Mouse (Mus musculus): Measurements from ENCODE around the gene Xpo5.

Gene Xpo5

DNA sequence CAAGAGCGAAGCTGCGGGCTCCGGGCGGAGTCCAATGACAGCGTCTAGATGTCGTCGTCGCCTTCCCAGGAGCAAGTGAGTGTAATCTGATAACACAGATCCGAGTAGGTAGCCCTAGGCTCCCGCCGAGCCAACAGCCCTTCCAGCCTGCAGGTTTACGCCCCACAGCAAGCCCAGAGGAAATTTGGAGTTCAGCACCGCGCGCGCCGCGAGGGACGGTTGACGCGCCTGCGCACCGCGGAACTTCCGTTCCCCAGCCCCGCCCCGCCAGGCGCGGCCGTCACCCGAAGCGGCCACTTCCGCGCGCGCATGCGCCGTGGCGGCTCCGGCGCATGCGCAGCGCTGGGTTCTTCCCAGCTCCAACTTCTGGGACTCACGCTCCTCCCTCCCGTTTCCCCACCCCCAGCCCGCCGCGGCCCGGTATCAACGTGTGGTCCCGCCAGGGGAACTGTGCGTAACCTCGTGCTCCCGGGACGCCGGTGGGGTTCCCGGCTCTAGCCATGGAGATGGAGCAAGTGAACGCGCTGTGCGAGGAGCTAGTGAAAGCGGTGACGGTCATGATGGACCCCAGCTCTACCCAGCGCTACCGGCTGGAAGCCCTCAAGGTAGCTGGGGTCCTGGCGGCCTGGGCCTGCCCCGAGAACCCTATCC is at the start of gene Xpo5, which contains the start of gene Polh:
Gene Xpo5 (plus strand): TSS at position 362 of the 651 bp plus-strand sequence.
Gene Polh (minus strand): TSS at position 225 of the 651 bp plus-strand sequence.
- in situ Hi-C loops (cut with MboI, MseI), result no loop called here

GRCm38 (mm10) chr17:46152847-46153782 is 49.5 kb upstream of the Xpo5 start, which contains the start of gene Mad2l1bp:
Gene Mad2l1bp (minus strand): TSS chr17:46153553.
- in situ Hi-C loops (cut with MboI, MseI), result no loop called here

DNA sequence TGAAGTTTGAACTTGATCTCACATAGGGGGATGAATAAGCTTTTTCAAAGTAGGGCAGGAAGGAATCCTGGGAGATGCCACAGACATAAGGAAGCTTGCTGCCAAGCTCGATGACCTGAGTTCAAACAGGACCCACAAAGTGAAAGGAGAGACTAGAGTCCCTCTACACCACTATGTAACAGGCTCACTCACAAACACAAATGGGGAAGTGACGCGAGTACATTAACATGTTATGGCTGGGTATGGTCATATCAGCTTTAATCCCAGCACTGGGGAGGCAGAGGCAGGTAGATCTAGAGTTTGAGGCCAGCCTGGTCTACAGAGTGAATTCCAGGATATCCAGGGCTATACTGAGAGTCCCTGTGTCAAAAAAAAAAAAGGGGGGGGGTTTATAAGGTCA is 48.2 kb upstream of the Xpo5 start:
- in situ Hi-C loops (cut with MboI, MseI), result no loop called here

DNA sequence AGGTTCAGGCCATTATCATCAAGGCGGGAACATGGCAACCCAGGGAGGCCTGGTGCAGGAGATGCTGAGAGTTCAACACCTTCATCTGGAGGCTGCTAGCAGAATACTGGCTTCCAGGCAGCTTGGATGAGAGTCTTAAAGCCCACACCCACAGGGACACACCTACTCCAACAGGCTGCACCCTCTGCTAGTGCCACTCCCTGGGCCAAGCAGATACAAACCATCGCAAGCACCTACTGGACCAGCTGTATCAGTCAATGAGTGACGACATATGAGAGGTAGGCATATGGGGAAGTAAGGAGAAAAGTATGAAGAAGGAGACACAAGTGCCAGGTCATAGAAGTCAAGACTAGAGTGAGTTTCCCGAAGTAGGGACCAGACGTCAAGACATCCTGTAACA is 45.9 kb upstream of the Xpo5 start:
- in situ Hi-C loops (cut with MboI, MseI), result no loop called here

- in situ Hi-C loops (cut with MboI, MseI), result no loop called here
These were observed 45.5 kb upstream of the Xpo5 start for GRCm38 (mm10) chr17:46157131-46157530.

- in situ Hi-C loops (cut with MboI, MseI), result no loop called here
These were observed 43.3 kb upstream of the Xpo5 start for GRCm38 (mm10) chr17:46159236-46159635.

GRCm38 (mm10) chr17:46160090-46160662 is 42.4 kb upstream of the Xpo5 start:
- in situ Hi-C loops (cut with MboI, MseI), result no loop called here

- in situ Hi-C loops (cut with MboI, MseI), result no loop called here
These were observed 41.9 kb upstream of the Xpo5 start, which contains the start of gene Gtpbp2 for GRCm38 (mm10) chr17:46160686-46161085. Gene Gtpbp2 (plus strand): TSS chr17:46161032.

DNA sequence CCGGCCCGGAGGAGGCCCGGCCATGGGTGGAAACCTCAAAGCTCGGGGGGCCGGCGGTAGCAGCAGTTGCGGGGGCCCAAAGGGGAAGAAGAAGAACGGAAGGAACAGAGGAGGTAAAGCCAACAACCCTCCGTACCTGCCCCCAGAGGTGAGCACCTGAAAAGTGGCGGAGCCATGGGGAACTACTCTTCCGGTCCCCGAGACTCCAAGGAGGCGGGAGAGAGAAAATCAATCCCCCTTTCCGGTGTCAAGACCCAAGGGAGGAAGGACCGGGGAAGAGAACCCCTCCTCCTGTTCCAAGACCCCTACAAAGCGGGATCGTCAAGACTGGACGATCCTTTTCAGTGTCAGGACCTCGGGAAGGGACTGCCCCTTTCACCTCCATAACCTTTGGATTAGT is 41.4 kb upstream of the Xpo5 start:
- in situ Hi-C loops (cut with MboI, MseI), result no loop called here

DNA sequence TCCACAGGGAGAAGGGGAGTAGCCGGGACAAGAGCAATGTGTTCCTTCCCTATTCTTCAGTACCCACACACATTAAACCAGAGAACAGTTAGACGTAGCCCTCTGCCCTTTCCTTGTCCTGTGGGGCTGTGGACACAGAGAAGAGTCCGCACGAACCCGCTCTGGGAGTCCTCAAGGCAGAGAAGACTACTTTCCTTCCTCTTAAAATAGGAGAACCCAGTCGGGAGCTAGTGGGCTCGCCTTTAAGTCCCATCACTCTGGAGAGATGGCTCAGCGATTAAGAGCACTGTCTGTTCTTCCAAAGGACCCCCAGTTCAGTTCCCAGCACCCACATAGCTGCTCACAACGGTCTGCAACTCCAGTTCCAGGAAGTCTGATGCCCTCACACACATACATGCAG is 40.9 kb upstream of the Xpo5 start:
- in situ Hi-C loops (cut with MboI, MseI), result no loop called here

- in situ Hi-C loops (cut with MboI, MseI), result no loop called here
These were observed 40.0 kb upstream of the Xpo5 start for GRCm38 (mm10) chr17:46162551-46162950.

DNA sequence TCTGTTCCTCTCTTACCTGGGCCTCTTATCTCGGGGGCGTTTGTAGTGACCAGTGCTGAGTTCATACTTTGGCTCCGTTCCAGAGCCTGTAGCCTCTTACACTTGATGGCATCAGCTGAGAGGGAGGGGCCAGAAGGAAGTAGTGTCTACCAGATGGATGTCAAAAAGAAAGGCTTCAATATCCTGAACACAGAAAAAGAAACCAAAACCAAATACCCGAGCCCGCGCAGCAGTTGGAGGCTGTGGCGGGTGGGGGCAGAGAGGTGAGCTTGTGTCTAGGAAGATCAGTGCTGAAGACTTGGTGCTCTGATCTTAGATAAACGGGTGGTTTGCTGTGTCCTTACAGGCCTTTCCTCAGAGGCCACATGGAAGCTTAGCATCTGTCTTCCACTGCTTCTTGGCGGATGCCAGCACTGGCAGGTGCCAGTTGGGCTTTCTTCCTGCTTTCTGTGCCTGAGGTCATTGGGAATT is 39.6 kb upstream of the Xpo5 start:
- in situ Hi-C loops (cut with MboI, MseI), result no loop called here

GRCm38 (mm10) chr17:46164301-46164700 is 38.3 kb upstream of the Xpo5 start:
- in situ Hi-C loops (cut with MboI, MseI), result no loop called here

DNA sequence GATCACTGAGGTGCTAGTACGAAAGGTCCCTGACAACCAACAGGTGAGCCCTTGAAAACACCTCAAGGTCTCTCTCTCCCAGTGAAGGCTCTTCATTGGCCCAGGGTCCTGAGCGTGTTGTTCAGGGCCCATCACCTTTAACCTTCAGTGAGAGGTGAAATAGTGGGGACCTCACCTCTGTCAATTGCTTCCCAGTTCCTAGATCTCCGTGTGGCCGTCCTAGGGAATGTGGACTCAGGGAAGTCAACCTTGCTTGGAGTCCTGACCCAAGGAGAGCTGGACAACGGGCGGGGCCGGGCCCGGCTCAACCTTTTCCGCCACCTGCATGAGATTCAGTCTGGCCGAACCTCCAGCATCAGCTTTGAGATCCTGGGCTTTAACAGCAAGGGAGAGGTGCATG is 37.8 kb upstream of the Xpo5 start:
- in situ Hi-C loops (cut with MboI, MseI), result no loop called here

- in situ Hi-C loops (cut with MboI, MseI), result no loop called here
These were observed 37.1 kb upstream of the Xpo5 start for GRCm38 (mm10) chr17:46165460-46165859.

DNA sequence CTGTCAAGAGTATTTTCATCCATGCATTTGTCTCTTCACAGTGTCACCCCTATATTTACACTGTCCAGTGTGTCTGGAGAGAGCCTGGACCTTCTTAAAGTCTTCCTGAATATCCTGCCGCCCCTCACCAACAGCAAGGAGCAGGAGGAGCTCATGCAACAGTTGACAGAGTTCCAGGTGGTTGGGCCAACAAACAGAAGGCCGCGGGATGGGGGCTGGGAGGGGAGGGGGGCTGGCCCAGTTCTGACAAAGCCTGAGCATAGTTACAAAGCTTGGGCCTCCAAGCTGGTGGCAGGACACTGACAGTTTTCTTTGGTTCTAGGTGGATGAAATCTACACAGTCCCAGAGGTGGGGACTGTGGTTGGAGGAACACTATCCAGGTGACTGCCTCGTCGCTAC is 36.3 kb upstream of the Xpo5 start:
- in situ Hi-C loops (cut with MboI, MseI), result no loop called here

GRCm38 (mm10) chr17:46167014-46167413 is 35.6 kb upstream of the Xpo5 start:
- in situ Hi-C loops (cut with MboI, MseI), result no loop called here

GRCm38 (mm10) chr17:46168318-46168717 is 34.3 kb upstream of the Xpo5 start:
- in situ Hi-C loops (cut with MboI, MseI), result no loop called here

DNA sequence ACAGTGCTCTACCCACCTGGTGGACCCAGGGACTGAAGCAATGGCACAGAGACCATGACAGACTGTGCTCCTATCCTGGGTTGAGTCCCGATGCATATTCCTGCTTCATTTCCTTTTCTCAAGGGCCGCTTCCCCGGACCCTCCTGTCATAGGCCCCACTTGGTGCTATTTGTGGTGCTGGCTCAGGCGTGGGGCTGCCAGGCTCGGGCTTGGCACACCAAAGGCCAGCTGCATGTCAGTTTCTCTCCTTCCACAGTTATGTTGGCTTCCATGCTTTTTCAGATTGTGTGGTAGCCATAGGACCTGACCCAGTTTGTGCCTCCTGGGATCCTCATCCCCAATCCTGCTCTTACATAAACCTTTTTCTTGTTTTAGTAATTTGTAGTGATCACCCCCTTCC is 33.8 kb upstream of the Xpo5 start:
- in situ Hi-C loops (cut with MboI, MseI), result no loop called here

- in situ Hi-C loops (cut with MboI, MseI), result no loop called here
These were observed 32.0 kb upstream of the Xpo5 start for GRCm38 (mm10) chr17:46170538-46170937.

DNA sequence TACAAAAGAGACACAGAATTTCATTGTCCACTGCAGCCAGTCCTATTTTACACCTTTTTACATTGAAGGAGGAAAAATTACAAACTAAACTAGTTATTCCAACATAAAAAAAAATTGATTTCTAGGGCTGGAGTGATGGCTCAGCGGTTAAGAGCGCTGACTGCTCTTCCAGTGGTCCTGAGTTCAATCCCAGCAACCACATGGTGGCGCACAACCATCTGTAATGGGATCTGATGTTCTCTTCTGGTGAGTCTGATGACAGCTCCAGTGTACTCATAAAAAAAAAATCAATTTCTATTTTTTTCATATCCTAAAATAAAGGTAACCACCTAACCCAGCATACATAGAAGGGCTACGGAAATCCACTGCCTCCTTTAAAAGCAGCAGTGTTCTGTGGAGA is 20.3 kb upstream of the Xpo5 start:
- in situ Hi-C loops (cut with MboI, MseI), result loop anchor here (5.0 kb wide), 1 partner anchor 45 kb away; no protein-coding TSS in a partner anchor

GRCm38 (mm10) chr17:46188829-46189228 is 13.8 kb upstream of the Xpo5 start:
- in situ Hi-C loops (cut with MboI, MseI), result no loop called here
